Mouse (Mus musculus) olfactory bulb, adult 2 months (tissue): ENCODE measurements around the gene Skil.

Experiments used
- CTCF ChIP-seq: fragments of 200-500 bp; IDR thresholded peaks from 2 replicates; pipeline ENCODE4 v1.5.1; 2012; ENCODE audit warnings: low read depth, mild to moderate bottlenecking, low read length, moderate library complexity; ENCODE audit not compliant: insufficient read depth
- POLR2A ChIP-seq: fragments of 200-500 bp; IDR thresholded peaks from 2 replicates; pipeline ENCODE4 v1.6.1; 2012; ENCODE audit warnings: mild to moderate bottlenecking, low read depth, low read length, moderate library complexity; ENCODE audit not compliant: insufficient read depth

DNA sequence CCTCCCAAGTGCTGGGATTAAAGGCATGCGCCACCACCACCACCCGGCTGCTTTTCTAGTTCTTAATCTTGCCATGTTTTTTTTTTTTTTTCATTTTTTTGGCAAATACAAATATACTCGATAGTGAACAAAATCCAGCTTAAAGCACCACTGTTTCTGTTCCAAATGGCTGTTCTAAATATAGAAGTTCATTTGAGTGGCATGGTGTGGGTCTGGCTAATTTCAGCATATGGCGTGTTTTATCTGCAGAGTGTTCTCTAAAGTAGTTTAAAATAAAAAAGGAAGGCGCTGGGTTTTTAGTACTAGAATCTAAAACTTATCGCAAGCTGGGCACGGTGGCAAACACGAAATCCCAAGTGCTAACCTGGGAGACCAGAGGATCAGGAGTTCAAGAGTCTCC is 40.0 kb upstream of the Skil start:
- TF ChIP-seq CTCF (no peak), POLR2A (no peak)
